Mouse (Mus musculus) midbrain, embryonic 10.5 days (tissue): ENCODE measurements around the gene Col11a1. TPM values are rescaled to one million over a fixed set of nuclear protein-coding genes. Genes with fewer than 3 reads are reported as not detected.

Experiments used
- DNase-seq: peaks from one replicate; pipeline ENCODE4 v3.0.0-alpha.2; 2017; ENCODE audit warnings: low spot score
- H3K27ac ChIP-seq: fragments of 300-500 bp; sonication (generic); replicated peaks from 2 replicates; pipeline ENCODE4 v1.5.1; 2016; ENCODE audit warnings: mild to moderate bottlenecking
- H3K27me3 ChIP-seq: fragments of 300-500 bp; sonication (generic); 2 replicates; pipeline ENCODE4 v1.6.1; 2016; ENCODE audit warnings: low read depth, mild to moderate bottlenecking; ENCODE audit not compliant: poor library complexity, severe bottlenecking
- H3K36me3 ChIP-seq: fragments of 300-500 bp; sonication (generic); 2 replicates; pipeline ENCODE4 v1.6.1; 2016; ENCODE audit warnings: mild to moderate bottlenecking, moderate library complexity
- H3K4me1 ChIP-seq: fragments of 300-500 bp; sonication (generic); 2 replicates; pipeline ENCODE4 v1.6.1; 2016
- H3K4me3 ChIP-seq: fragments of 300-500 bp; sonication (generic); 2 replicates; pipeline ENCODE4 v1.5.1; 2016; ENCODE audit warnings: mild to moderate bottlenecking, moderate library complexity
- H3K9me3 ChIP-seq: fragments of 300-500 bp; sonication (generic); replicated peaks from 2 replicates; pipeline ENCODE4 v1.6.1; 2016; ENCODE audit warnings: mild to moderate bottlenecking
- WGBS: fragments of 180-500 bp; shearing (Covaris S2); methylation state at CpG from one replicate; pipeline ENCODE4 v1.1.7; 2016; 5-methylcytosine and 5-hydroxymethylcytosine counted together
- polyA plus RNA-seq: library from polyadenylated mRNA; unstranded; fragments of >200 nt; fragmentation: Nextera tagmentation; extraction: Ambion mirVana; gene quantifications from 2 replicates; pipeline ENCODE4 v1.2.1, GENCODE M21; 2016

Gene Col11a1
- polyA plus RNA-seq, 1 experiment from 2014 or later: 14.4 TPM

DNA sequence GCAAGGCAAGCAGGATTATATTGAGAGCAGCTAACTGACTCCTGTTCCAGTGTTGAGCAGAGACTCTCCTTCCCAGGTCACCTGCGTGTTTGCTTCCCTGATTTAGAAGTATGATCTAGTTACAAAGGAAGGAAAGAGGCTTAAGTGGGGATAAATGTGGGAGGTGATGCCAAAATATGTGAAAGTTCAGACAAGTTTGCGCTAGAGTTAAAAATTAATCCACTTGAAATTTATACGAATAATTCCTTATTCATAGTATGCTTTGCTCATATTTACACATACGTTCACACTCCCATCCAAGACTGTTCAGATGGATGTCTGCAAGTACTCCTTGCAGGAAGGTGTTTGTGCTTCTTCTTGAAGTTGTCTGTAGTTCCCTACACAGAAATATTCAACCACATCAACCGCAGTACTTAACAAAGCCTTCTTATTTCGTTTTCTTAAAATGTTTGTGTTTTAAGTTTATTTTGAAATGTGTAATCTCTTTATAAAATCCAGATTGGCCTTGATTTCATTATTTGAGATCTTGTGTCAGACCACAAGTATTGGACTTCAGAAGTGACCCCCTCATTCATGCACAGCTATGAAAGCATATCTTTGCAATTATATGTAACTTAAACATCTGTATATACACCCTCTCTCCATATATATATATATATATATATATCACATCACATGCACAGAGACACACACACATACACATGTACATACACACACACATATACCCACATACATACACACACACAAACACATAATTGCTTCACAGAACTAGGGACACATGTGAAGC lies 167.8 kb downstream of the Col11a1 start:
- no peak for DNase-seq
- no peaks in the 10 kb centered on the region for H3K36me3 ChIP-seq
- H3K9me3 ChIP-seq: no peaks in the 10 kb centered on the region
- no peaks in the 10 kb centered on the region for H3K27me3 ChIP-seq
- no peak overlapping the region for H3K4me3 ChIP-seq
- WGBS: 90% methylated on average over 6 of the region's 6 CpGs
- no peaks in the 10 kb centered on the region for H3K4me1 ChIP-seq
- no peak overlapping the region for H3K27ac ChIP-seq

DNA sequence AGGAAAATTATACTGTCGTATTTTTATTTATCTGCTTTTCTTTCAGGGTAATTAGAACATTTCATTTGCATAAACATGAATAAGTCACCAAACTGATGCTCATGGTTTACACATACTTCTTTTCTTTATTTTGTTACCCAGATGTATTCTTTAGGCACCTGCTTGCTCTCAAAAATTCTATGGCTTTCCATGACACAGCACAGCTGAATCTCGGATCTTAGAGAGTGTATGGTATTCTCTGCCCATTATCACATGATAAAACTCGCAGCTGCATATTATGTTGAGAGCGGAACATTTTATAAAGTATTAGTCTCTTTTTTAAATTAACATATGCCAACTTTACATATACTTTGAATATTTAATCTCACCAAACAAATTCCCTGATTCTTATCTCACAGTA lies 181.9 kb downstream of the Col11a1 start:
- no peaks in the 10 kb centered on the region for H3K36me3 ChIP-seq
- DNase-seq: no peak

DNA sequence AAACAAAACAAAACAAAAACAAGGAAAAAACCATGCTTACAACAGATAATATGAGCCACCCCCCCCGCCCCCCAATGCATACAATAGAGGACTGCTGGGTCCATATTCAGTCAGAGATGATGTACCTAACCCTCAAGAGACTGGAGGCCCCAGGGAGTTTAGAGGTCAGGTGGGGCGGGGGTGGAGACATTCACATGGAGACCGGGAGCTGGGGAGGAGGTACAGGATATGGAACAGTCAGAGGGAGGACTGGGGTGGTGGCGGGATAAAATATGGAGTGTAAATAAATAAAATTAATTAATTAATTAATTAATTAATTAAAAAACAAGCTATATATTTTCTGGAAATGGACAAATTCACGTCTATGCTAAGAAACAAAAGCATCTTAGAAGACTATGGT lies 185.8 kb downstream of the Col11a1 start:
- H3K27ac ChIP-seq: no peak overlapping the region
- no peaks in the 10 kb centered on the region for H3K4me1 ChIP-seq
- no peaks in the 10 kb centered on the region for H3K36me3 ChIP-seq
- 85% methylated on average over 5 of the region's 5 CpGs for WGBS
- no peaks in the 10 kb centered on the region for H3K9me3 ChIP-seq
- no peaks in the 10 kb centered on the region for H3K27me3 ChIP-seq
- no peak overlapping the region for H3K4me3 ChIP-seq
- no peak for DNase-seq

More for the DNA sequence above, 181.9 kb downstream of the Col11a1 start:
- Histone ChIP-seq H3K27ac (no peak overlapping the region), H3K27me3 (no peaks in the 10 kb centered on the region), H3K4me3 (no peak overlapping the region), H3K9me3 (no peaks in the 10 kb centered on the region), H3K4me1 (no peaks in the 10 kb centered on the region)
- 89% methylated on average over 4 of the region's 4 CpGs for WGBS

DNA sequence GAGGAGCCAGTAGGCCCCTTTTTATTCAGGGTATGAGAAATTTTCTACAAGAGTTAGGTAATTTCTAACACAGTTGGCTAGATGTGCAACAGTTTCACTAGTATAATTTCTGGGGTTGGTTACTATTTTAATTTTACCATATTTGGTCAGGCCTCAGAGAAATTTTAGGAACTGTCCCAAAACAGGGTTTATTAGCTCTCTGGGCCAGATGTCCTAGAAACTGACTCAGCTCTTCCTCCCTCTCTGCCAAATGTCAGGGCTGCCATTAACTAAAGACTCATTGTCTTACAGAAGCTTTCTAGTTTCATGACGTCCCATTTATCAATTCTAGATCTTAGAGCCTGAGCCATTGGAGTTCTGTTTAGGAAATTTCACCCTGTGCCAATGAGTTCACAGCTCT lies 199.2 kb downstream of the Col11a1 start:
- no peak overlapping the region for H3K27ac ChIP-seq
- no peaks in the 10 kb centered on the region for H3K36me3 ChIP-seq
- DNase-seq: no peak
- H3K4me1 ChIP-seq: no peaks in the 10 kb centered on the region
- H3K27me3 ChIP-seq: no peaks in the 10 kb centered on the region
- H3K9me3 ChIP-seq: no peaks in the 10 kb centered on the region
- WGBS: 79% methylated on average over 1 of the region's 1 CpGs
- no peak overlapping the region for H3K4me3 ChIP-seq
